Mouse (Mus musculus) macrophage (primary cell): ENCODE data around the gene Olfr1423. TPM values are rescaled to one million over a fixed set of nuclear protein-coding genes. Genes with fewer than 3 reads are reported as not detected.
"Not testable (repeated sequence)": the region's sequence is repeated elsewhere in the genome, so short reads cannot be mapped to it uniquely, and the experiment has no call there.

Experiments
- H3K27ac ChIP-seq: fragments of 350-480 bp; formaldehyde crosslinking; 2 replicates; pipeline ENCODE4 v1.9.0; 2021
- H3K36me3 ChIP-seq: fragments of 350-480 bp; formaldehyde crosslinking; 2 replicates; pipeline ENCODE4 v1.9.0; 2021; ENCODE audit errors: inconsistent target
- H3K4me3 ChIP-seq: fragments of 350-480 bp; formaldehyde crosslinking; 2 replicates; pipeline ENCODE4 v1.9.0; 2021; ENCODE audit errors: inconsistent target
- H3K79me2 ChIP-seq: fragments of 350-480 bp; formaldehyde crosslinking; 2 replicates; pipeline ENCODE4 v1.9.0; 2021; ENCODE audit errors: inconsistent target
- WGBS: methylation state at CpG from one replicate; pipeline ENCODE4 v1.1.7; 2026; ENCODE audit warnings: inconsistent platforms; ENCODE audit not compliant: missing documents; 5-methylcytosine and 5-hydroxymethylcytosine counted together
- polyA plus RNA-seq: library from polyadenylated mRNA; stranded (reverse); fragments of 250-400 nt; gene quantifications from 3 replicates; pipeline ENCODE4 v1.2.4, GENCODE M21; 2018; ENCODE audit warnings: inconsistent platforms

Olfr1423 gene
- polyA plus RNA-seq, 1 experiment from 2014 or later, result not detected

DNA sequence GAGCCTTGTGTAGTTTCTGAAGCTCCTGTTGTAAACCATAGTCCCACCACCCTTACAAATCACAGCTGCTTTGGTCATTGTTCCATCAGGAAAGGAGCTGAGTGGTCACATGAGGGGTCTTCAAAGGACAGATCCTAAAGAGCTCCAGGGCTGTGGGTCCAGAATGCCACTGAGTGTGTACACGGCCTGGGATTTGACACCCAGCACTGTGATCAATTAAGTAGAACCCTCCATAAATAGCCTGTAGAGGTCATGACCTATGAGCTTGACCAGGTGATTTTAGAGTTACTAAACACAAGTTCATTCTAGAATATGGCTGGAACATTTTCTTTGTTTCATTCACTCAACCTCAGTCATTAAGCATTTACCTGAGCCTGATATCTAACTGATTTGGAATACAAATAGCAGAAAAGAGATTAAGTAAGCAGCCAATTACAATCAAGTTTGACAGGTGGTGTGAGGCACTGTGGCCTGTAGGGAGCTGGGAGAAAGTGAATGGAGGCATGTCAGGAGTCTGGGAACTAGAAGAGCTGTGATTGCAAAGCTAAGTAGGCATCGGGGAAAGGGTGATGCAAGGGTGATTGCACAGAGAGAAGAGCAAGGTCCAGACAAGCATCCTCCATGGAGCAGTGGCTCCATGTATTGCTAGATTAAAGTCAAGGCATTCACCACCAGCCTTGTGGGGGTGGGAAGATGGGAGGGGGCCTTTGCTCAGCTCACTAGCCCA lies 45.2 kb downstream of the Olfr1423 start:
- no peak overlapping the region for H3K27ac ChIP-seq
- WGBS, result 97% methylated on average over 2 of the region's 2 CpGs
- H3K36me3 ChIP-seq, result peaks cover 23% of the 10 kb centered on the region
- H3K79me2 ChIP-seq, result no peaks in the 10 kb centered on the region
- no peak overlapping the region for H3K4me3 ChIP-seq

DNA sequence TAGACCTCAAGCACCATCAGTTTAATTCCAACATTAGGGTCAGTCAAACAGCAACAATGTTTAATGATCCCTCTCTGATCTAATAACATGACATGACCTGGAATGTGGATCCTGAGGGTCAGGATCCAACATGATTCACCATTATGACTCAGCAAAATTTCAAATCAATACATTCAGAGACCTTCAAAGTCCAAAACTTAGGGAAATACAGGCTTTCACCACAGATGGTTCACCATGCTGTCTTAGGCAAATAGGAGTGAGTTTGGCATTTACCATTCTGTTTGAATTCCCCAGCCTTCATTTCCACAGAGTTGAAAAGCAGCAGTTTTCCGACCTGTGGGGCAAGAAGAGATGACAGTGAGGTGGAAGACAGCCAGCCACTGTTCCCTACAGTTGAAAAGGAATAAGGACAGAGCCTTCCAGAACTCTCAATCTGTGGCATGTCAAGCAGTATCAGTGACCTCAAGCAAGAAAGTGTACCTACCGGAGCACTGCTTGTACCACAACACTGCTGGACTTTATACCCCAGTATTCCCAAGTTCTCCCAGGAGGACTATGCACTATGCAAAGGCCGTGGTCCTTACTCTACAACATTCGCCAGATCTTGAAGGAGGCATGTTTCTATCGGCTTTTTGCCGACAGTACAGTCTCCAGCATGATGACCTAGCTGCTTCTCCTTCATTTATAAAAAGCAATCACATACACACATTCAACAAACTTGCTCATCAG lies 46.2 kb downstream of the Olfr1423 start:
- Histone ChIP-seq H3K36me3 (peaks cover 29% of the 10 kb centered on the region), H3K27ac (no peak overlapping the region), H3K4me3 (no peak overlapping the region), H3K79me2 (no peaks in the 10 kb centered on the region)
- 93% methylated on average over 6 of the region's 6 CpGs for WGBS

DNA sequence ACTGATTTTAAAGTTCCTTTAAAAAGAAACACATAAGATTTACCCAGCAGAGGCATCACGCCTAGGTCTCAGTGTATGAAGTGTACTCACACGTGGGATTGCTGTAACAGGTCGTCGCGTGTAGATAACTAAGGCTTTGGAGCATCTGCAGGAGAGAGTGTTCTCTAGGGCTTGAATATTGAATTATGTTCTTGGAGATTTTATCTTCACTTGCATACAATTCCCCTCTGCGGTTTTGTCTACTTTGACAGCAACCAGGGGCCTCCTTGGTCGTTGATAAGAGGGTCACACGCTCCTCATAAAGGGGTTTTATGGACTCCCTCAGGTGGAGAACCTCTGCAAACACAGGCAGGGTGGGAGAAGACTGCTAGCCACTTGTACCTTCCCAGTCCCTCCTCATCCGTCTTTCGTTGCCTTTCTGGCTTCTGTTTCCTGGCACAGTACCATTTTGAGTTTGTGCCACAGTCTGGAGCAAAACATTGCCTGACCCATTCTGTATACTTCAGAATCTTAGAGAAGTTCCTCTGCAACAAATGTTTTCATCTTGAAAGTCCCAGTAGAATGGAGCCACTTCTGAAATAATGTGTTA lies 48.6 kb downstream of the Olfr1423 start:
- H3K36me3 ChIP-seq, result peaks cover 29% of the 10 kb centered on the region
- H3K79me2 ChIP-seq, result no peaks in the 10 kb centered on the region
- H3K27ac ChIP-seq, result no peak overlapping the region
- WGBS, result 90% methylated on average over 10 of the region's 10 CpGs
- H3K4me3 ChIP-seq, result no peak overlapping the region

DNA sequence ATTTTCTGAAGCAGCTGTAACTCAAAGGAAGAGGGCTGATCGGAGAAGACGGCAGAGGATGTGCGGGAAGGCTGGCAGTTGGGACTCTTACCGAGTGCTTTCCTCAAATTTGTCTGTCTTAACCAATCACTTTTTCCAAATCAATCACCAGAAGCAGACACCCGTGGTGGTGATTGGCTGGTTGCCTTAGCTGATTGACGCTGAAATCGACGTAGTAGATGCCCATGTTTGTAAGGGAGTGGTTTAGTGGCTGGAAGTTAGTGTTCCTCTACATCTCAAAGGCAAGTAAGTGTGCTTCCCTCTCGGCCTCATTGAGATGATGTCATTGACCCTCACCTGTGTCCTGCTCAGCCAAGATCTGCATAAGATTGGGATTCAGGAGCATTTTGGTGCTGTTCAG lies 49.1 kb downstream of the Olfr1423 start:
- H3K27ac ChIP-seq, result no peak overlapping the region
- H3K36me3 ChIP-seq, result peaks cover 29% of the 10 kb centered on the region
- no peaks in the 10 kb centered on the region for H3K79me2 ChIP-seq
- 93% methylated on average over 9 of the region's 9 CpGs for WGBS
- H3K4me3 ChIP-seq, result no peak overlapping the region

DNA sequence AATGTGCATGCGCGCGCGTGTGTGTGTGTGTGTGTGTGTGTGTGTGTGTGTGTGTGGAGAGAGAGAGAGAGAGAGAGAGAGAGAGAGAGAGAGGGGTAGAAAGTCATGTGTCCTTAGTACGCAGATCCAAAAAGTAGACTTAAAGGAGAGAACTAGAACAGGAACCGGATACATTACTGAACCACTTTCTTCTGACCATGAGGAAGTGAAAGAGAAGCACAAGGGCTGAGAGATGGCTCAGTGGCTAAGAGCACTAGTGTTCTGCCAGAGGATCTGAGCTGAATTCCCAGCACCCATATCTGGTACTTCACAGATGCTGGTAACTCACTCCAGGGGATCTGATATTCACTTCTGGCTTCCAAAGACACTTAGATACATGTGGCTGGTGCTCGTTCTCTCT lies 51.8 kb downstream of the Olfr1423 start:
- 29% methylated on average over 7 of the region's 7 CpGs for WGBS
- Histone ChIP-seq H3K79me2 (no peaks in the 10 kb centered on the region), H3K4me3 (no peak overlapping the region), H3K36me3 (peaks cover 37% of the 10 kb centered on the region), H3K27ac (peak overlapping the region; percentile 46)

DNA sequence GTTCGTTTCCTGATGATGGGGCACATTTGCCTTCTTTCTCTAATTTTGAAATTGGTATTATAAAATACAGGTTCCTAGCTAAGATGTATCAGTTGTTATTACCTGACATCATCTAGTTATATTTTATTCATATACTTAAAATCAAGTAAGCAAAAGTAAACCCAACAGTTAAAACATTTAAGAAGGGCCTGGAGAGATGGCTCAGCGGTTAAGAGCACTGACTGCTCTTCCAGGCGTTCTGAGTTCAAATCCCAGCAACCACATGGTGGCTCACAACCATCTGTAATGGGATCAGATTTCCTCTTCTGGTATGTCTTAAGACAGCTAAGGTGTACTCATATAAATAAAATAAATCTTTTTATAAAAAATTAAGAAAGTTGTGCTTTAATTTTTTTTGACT lies 53.3 kb downstream of the Olfr1423 start:
- Histone ChIP-seq H3K79me2 (no peaks in the 10 kb centered on the region), H3K27ac (no peak overlapping the region), H3K4me3 (no peak overlapping the region), H3K36me3 (peaks cover 51% of the 10 kb centered on the region)
- WGBS, result 100% methylated on average over 3 of the region's 3 CpGs

DNA sequence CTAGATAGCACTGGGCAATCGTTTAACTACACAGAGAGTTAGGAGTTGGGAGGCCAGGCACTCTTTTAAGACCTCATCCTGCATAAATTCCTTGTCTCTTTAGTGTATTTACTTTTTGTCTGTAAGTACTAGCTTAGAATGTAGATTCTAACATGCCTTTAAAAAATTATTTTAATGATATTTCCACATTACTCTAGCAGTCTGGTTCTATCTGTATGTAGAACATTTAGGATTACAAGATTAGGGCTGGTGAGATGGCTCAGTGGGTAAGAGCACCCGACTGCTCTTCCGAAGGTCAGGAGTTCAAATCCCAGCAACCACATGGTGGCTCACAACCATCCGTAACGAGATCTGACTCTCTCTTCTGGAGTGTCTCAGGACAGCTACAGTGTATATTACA lies 56.5 kb downstream of the Olfr1423 start:
- 100% methylated on average over 3 of the region's 5 CpGs for WGBS
- H3K79me2 ChIP-seq, H3K27ac ChIP-seq, H3K4me3 ChIP-seq: not testable (repeated sequence)
- peaks cover 56% of the 10 kb centered on the region for H3K36me3 ChIP-seq

Other genes with a start within 250 kb of the Olfr1423 start
- 18.7 to 25.4 TPM (median 20.5 TPM) in 3 replicates for gene Stx3, start 221.9 kb downstream of the Olfr1423 start, polyA plus RNA-seq
- gene Olfr1417, start 202.1 kb downstream of the Olfr1423 start, polyA plus RNA-seq, result not detected in 3 replicates
- not detected in 3 replicates for gene Olfr1418, start 180.3 kb downstream of the Olfr1423 start, polyA plus RNA-seq
- gene Olfr1419, start 166.2 kb downstream of the Olfr1423 start, polyA plus RNA-seq, result not detected in 3 replicates
- not detected in 3 replicates for gene Olfr1420, start 154.8 kb downstream of the Olfr1423 start, polyA plus RNA-seq
- 29.2 to 49.7 TPM (median 30.6 TPM) in 3 replicates for gene Patl1, start 128.9 kb downstream of the Olfr1423 start, polyA plus RNA-seq
- gene Osbp, start 75.4 kb downstream of the Olfr1423 start, polyA plus RNA-seq, result 27.8 to 35.2 TPM (median 29.0 TPM) in 3 replicates
- gene Olfr1424, start 21.4 kb upstream of the Olfr1423 start, polyA plus RNA-seq, result not detected in 3 replicates
- not detected in 3 replicates for gene Olfr1425, start 36.4 kb upstream of the Olfr1423 start, polyA plus RNA-seq
- not detected in 3 replicates for gene Olfr1426, start 50.7 kb upstream of the Olfr1423 start, polyA plus RNA-seq
- gene Olfr1427, start 62.0 kb upstream of the Olfr1423 start, polyA plus RNA-seq, result not detected in 3 replicates
- gene Olfr1428, start 74.6 kb upstream of the Olfr1423 start, polyA plus RNA-seq, result not detected in 3 replicates
- gene Olfr76, start 81.9 kb upstream of the Olfr1423 start, polyA plus RNA-seq, result not detected in 3 replicates
- not detected in 3 replicates for gene Olfr1555-ps1, start 128.8 kb upstream of the Olfr1423 start, polyA plus RNA-seq
- gene Olfr1431, start 159.3 kb upstream of the Olfr1423 start, polyA plus RNA-seq, result 0.06 TPM in 1 of 3 replicates, not detected in the others
- not detected in 3 replicates for gene Olfr1432, start 191.3 kb upstream of the Olfr1423 start, polyA plus RNA-seq
- not detected in 3 replicates for gene Olfr262, start 200.3 kb upstream of the Olfr1423 start, polyA plus RNA-seq
- gene Olfr235, start 219.7 kb upstream of the Olfr1423 start, polyA plus RNA-seq, result not detected in 3 replicates
- gene Olfr1434, start 238.5 kb upstream of the Olfr1423 start, polyA plus RNA-seq, result not detected in 3 replicates